Mouse (Mus musculus) lung, adult 2 months (tissue): Measurements from ENCODE around the gene Mpdu1.
A peak's percentile ranks its signal among the peaks of the same experiment; 100 is the strongest.

Experiments used
- CTCF ChIP-seq: fragments of 200-500 bp; IDR thresholded peaks from 2 replicates; pipeline ENCODE4 v1.5.1; 2011; ENCODE audit warnings: mild to moderate bottlenecking, low read length, control low read depth; ENCODE audit not compliant: insufficient read depth
- POLR2A ChIP-seq: fragments of 200-500 bp; IDR thresholded peaks from 2 replicates; pipeline ENCODE4 v1.6.1; 2011; ENCODE audit warnings: low read depth, mild to moderate bottlenecking, control low read depth, low read length, borderline replicate concordance; ENCODE audit errors: extremely low read depth

GRCm38 (mm10) chr11:69682840-69683533, 20.5 kb upstream of the Mpdu1 start:
- TF ChIP-seq CTCF, result peak; percentile 96
- no peak for TF ChIP-seq POLR2A
